Mouse (Mus musculus) cerebellum, postnatal 25 days (tissue): ENCODE results near the gene Syvn1.

Experiments used
- DNase-seq, 2 experiments: peaks; one replicate each; pipeline ENCODE4 v3.0.0; 2021; ENCODE audit warnings: mixed read lengths in 2 of 2

Gene Syvn1

GRCm38 (mm10) chr19:6069851-6070250 is 23.5 kb downstream of the Syvn1 start:
- no peak for DNase-seq

DNA sequence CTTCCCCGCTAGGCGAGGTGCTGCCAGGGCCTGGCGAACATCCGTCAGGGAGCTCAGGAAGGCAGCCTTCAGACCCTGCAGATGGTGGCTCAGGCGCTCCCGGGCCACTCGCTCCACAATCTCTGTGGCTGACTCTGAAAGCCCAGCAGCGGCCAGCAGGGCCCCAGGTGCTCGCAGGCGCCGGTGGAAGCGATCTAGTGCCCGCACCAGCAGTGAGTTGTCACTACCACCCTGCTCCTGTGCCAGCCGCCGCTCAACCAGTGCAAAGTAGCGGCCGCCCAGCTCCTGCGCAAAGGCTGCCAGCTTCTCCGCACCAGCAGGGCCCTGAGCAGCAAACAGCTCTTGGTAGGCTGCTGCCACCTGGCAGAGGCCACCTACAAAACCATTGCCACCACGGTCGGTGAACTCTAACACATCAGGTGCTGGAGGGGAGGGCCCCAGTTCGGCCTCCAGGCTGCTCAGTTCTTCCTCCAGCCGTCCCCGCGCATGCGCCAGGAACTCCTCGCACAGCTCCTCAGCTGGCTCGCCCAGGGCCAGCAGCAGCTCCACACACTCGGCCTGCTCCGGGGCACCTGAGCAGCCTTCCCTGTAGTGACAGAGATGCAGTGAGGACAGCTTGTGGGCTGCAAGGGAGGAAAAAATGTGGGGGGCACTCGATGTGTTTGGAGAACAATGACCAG is 24.3 kb downstream of the Syvn1 start:
- no peak for DNase-seq

- no peak for DNase-seq
These were observed 24.9 kb downstream of the Syvn1 start for GRCm38 (mm10) chr19:6071261-6071660.

DNA sequence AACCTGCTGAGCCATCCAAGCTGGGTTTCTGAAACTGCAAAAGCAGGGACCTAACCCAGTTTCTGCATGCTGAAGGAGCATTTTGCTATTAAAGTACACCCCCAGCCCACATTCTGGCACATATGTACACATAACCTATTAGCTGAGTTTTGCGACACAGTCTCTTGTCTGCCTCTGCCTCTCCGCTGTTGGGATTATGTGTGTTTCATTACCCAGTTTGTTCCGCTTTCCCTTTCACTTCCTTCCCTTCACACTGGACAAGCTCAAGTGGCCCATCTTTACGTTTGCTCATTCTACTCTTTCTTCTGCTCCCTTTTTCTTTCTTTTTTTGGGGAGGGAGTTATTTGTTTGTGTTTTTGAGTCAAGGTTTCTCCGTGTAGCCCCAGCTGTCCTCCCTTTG is 27.5 kb downstream of the Syvn1 start:
- DNase-seq: no peak

- peak; percentile 87 to 90 for DNase-seq
These were observed 30.4 kb downstream of the Syvn1 start, which contains the start of gene Vps51 for GRCm38 (mm10) chr19:6076564-6077393. Gene Vps51 (minus strand): TSS chr19:6077231.

GRCm38 (mm10) chr19:6079983-6080480 is 33.7 kb downstream of the Syvn1 start, which contains the start of gene Tmem262:
Gene Tmem262 (plus strand): TSS chr19:6080033.
- no peak for DNase-seq

- DNase-seq: no peak
These were observed 35.8 kb downstream of the Syvn1 start, which contains the start of gene Gm28374 for GRCm38 (mm10) chr19:6082156-6082555. Gene Gm28374 (minus strand): TSS chr19:6082256.

DNA sequence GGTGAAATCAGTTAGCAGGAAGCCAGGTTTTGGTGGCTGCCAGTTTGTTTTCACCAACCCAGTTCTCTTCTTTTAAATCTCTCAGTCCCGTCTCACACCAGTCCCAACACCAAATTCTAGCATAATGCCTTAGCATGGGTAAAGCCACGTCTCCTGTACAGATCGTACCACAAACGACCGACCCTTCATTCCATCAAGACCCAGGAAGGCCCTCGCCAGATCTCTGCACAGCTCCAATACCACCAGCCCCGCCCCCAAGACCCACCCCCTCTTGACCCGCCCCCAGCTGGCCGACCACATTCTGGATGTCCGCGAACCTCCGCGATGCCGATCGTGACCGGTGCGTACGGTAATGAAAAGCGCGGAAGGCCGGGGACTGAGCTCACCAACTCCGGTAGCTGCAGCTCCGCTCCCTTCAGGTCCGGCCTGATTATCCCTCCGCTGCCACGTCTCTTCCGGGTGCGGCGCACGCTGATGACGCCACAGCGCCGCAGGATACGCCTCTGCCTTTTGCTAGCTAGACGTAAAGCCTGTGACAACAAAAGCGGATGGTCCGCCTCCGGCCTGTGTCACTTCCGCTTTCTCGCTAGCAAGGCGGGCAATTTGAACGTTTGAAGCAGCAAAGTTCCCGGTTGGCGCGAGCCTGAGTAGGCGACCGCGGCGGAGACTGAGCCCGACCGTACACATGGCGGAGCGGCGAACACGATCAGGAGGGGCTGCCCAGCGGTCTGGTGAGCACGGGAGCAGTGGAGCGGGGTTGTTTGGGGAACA is 38.3 kb downstream of the Syvn1 start, which contains the start of the genes Zfpl1 and Cdca5:
TSS of gene Zfpl1 (minus strand) at position 479 of the 771 bp plus-strand sequence.
TSS of gene Cdca5 (plus strand) at position 506 of the 771 bp plus-strand sequence.
- peak; percentile 98 to 99 for DNase-seq

- DNase-seq: peak in 1 of 2 experiments; percentile 41
These were observed 39.1 kb downstream of the Syvn1 start for GRCm38 (mm10) chr19:6085417-6085879.

GRCm38 (mm10) chr19:6088841-6089240 is 42.5 kb downstream of the Syvn1 start:
- DNase-seq: no peak

- no peak for DNase-seq
These were observed 47.7 kb downstream of the Syvn1 start, which contains the start of gene AC131692.1 for GRCm38 (mm10) chr19:6094119-6094518. Gene AC131692.1 (plus strand): TSS chr19:6094419.

DNA sequence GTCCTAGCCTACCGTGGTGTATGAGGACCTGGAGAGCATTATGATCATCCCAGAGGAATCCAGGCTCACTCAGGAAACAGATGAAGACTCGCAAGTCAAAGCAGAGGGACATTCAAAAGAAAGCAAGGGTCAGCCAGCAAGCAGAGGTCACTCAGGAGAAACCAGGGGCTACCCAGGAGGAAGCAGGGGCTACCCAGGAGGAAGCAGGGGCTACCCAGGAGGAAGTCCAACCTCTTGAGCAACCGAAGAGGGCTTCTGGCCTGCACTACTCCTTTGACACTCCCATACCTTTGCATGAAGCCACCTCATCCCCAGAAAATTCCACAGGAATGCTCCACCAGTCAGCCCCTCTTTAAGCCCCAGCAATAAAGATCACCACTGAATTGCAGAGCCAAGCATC is 51.5 kb downstream of the Syvn1 start:
- no peak for DNase-seq

DNA sequence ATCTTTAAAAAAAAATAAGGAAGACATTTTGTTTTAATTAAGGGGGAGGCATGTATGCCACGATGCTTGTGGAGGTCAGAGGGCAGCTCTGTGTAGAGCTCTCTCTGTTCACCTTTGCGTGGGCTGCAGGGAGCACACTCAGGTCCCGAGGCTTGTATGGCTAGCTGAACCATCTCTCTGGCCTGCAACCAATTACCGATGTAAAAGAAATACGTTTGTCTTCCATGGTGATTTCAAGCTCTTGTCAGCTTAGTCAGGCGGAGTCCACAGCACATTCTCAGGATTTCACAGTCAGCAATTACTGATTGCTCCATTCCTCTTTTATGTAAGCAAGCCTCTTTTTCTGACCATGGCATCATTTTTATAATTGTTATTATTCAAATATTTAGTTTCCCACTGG is 54.8 kb downstream of the Syvn1 start:
- DNase-seq: no peak

GRCm38 (mm10) chr19:6102169-6102853 is 55.9 kb downstream of the Syvn1 start:
- no peak for DNase-seq
